Mouse (Mus musculus): ENCODE measurements around the gene Phtf2.

- TF ChIP-seq CTCF (IDR thresholded peaks at IDR 0.05; ENCODE audit: insufficient read depth, low read length) (no peak), POLR2A (IDR thresholded peaks at IDR 0.05; ENCODE audit: borderline replicate concordance, extremely low read depth, low read depth, low read length) (no peak)
Observed at GRCm38 (mm10) chr5:20905437-20905836, 23.5 kb upstream of the Phtf2 start.
